Mouse (Mus musculus): ENCODE results near the gene Rbms2. TPM values are rescaled to one million over a fixed set of nuclear protein-coding genes. Genes with fewer than 3 reads are reported as not detected.
A peak's percentile ranks its signal among the peaks of the same experiment; 100 is the strongest.

Rbms2 gene
- polyA plus RNA-seq, 1 experiment: 137 TPM

DNA sequence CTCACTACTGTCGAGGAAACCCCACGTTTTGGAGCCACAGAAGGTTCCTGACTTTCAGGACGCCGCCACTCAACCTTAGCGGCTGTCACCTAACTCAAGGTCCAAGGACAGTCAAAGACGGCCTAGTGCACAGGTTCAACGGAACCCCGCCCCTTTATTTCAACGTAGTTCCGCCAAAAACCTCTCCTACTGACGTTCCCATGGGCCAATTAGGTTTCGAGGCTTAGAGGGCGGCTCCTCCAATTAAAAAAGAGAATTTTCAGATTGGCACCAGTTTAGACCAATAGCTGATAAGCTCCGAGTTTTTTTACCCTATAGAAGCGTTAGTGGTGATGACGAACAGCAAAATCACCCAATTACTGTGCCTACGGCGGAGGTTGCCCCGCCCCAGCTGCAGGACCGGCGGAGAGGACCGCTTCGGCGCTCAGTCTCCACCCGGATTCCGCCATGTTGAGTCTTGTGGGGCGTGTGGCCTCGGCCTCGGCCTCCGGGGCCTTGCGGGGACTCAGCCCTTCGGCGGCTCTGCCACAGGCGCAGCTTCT, 97.1 kb downstream of the Rbms2 start, which contains the start of gene Atp5b:
TSS of gene Atp5b (plus strand) at position 394 of the 542 bp plus-strand sequence.
- no peak for TF ChIP-seq CTCF (IDR thresholded peaks at IDR 0.05; ENCODE audit: low read depth, low read length)
- peak; percentile 79 for TF ChIP-seq POLR2A (IDR thresholded peaks at IDR 0.05; ENCODE audit: insufficient read depth, low read length)
- TF ChIP-seq EP300 (IDR thresholded peaks at IDR 0.05; ENCODE audit: insufficient read depth, low read depth, low read length): no peak
- Histone ChIP-seq H3K4me3 (ENCODE audit: low read depth, low read length) (peak within 1 kb of the TSS; percentile 99), H3K27me3 (ENCODE audit: control insufficient read depth, insufficient read depth, low read length, poor library complexity, severe bottlenecking) (no peaks in the 10 kb centered on the region), H3K9ac (ENCODE audit: low read depth, poor library complexity, severe bottlenecking) (peak within 1 kb of the TSS; percentile 87), H3K4me1 (ENCODE audit: control insufficient read depth, insufficient read depth, low read length) (no peaks in the 10 kb centered on the region), H3K9me3 (replicated peaks; ENCODE audit: control insufficient read depth, insufficient read depth, low read length, poor library complexity, severe bottlenecking) (no peaks in the 10 kb centered on the region), H3K36me3 (ENCODE audit: control insufficient read depth, insufficient read depth, low read length, poor library complexity, severe bottlenecking) (peaks cover 42% of the 10 kb centered on the region), H3K27ac (ENCODE audit: insufficient read depth, low read length) (peak within 1 kb of the TSS; percentile 9; the same call in 1 of the 2 replicates)

DNA sequence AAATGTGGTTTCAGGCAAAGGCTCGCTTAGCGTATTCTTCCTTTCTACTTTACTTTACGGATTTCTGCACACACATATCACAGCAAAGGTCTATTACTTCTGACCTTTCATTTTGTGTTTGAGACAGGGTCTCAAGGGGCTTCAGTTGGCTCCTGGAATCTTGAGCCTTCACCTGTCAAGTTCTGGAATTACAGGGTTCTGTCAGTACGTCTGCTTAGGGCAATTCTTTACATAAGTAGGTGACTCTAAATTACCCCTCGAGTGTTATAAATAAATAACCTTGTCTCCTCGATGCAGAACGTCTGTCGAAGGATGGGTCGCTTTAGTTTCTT, 97.7 kb downstream of the Rbms2 start:
- H3K27ac ChIP-seq (ENCODE audit: insufficient read depth, low read length): no peak overlapping the region

DNA sequence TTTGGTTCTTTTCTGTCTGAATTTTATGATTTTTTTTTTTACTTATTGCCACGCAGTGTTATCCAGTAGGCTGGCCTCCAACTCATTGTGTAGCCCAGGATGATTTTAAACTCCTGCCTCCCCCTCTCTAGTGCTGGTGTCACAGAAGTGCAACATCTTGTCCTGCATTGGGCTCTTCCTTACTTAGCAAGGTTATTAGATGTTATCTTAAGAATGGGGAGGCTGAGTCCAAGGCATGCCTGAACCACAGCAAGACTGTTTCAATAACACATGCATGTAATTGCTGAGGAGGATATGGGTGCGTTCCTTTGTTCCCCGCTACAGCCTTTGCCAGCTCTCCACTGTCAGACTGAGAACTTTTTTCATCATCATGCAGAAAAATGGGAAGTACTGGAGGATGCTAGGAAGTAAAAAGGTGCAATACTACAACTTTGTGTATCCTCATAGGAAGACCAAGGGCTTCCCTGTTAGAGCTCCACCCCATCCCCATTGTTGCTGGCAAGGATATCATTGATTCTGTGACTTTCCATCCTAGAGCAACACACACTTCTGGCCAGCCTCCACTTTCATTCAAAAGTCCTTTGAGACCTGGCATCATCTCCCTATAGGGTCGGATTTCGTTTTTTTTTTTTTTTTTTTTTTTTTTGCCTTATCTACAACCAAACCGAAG, 98.2 kb downstream of the Rbms2 start:
- H3K4me3 ChIP-seq (ENCODE audit: low read depth, low read length): no peak overlapping the region
- H3K4me1 ChIP-seq (ENCODE audit: control insufficient read depth, insufficient read depth, low read length): no peaks in the 10 kb centered on the region
- no peak overlapping the region for H3K27ac ChIP-seq (ENCODE audit: insufficient read depth, low read length)
- H3K36me3 ChIP-seq (ENCODE audit: control insufficient read depth, insufficient read depth, low read length, poor library complexity, severe bottlenecking): peaks cover 37% of the 10 kb centered on the region
- H3K27me3 ChIP-seq (ENCODE audit: control insufficient read depth, insufficient read depth, low read length, poor library complexity, severe bottlenecking): no peaks in the 10 kb centered on the region
- peak overlapping the region; percentile 55; the same call in 1 of the 2 replicates for H3K9ac ChIP-seq (ENCODE audit: low read depth, poor library complexity, severe bottlenecking)
- TF ChIP-seq EP300 (IDR thresholded peaks at IDR 0.05; ENCODE audit: insufficient read depth, low read depth, low read length) (no peak), POLR2A (IDR thresholded peaks at IDR 0.05; ENCODE audit: insufficient read depth, low read length) (no peak), CTCF (IDR thresholded peaks at IDR 0.05; ENCODE audit: low read depth, low read length) (no peak)
- no peaks in the 10 kb centered on the region for H3K9me3 ChIP-seq (replicated peaks; ENCODE audit: control insufficient read depth, insufficient read depth, low read length, poor library complexity, severe bottlenecking)

More for the DNA sequence above, 97.7 kb downstream of the Rbms2 start:
- no peak for TF ChIP-seq EP300 (IDR thresholded peaks at IDR 0.05; ENCODE audit: insufficient read depth, low read depth, low read length)
- TF ChIP-seq POLR2A (IDR thresholded peaks at IDR 0.05; ENCODE audit: insufficient read depth, low read length): no peak
- TF ChIP-seq CTCF (IDR thresholded peaks at IDR 0.05; ENCODE audit: low read depth, low read length): no peak
- Histone ChIP-seq H3K4me1 (ENCODE audit: control insufficient read depth, insufficient read depth, low read length) (no peaks in the 10 kb centered on the region), H3K9ac (ENCODE audit: low read depth, poor library complexity, severe bottlenecking) (peak overlapping the region; percentile 55; the same call in 1 of the 2 replicates), H3K36me3 (ENCODE audit: control insufficient read depth, insufficient read depth, low read length, poor library complexity, severe bottlenecking) (peaks cover 37% of the 10 kb centered on the region), H3K9me3 (replicated peaks; ENCODE audit: control insufficient read depth, insufficient read depth, low read length, poor library complexity, severe bottlenecking) (no peaks in the 10 kb centered on the region), H3K4me3 (ENCODE audit: low read depth, low read length) (peak overlapping the region; percentile 68), H3K27me3 (ENCODE audit: control insufficient read depth, insufficient read depth, low read length, poor library complexity, severe bottlenecking) (no peaks in the 10 kb centered on the region)

Other genes starting within 250 kb of the Rbms2 start
- not detected in 2 replicates for gene Hsd17b6, start 172.7 kb downstream of the Rbms2 start, polyA plus RNA-seq (2011; ENCODE audit: insufficient read depth, insufficient read length, low read depth, missing spikeins)
- 69.7 and 78.2 TPM in 2 replicates for gene Prim1, start 165.1 kb downstream of the Rbms2 start, polyA plus RNA-seq (2011; ENCODE audit: insufficient read depth, insufficient read length, low read depth, missing spikeins)
- 1,269 and 1,335 TPM in 2 replicates for gene Naca, start 144.7 kb downstream of the Rbms2 start, polyA plus RNA-seq (2011; ENCODE audit: insufficient read depth, insufficient read length, low read depth, missing spikeins)
- gene Ptges3, start 121.3 kb downstream of the Rbms2 start, polyA plus RNA-seq (2011; ENCODE audit: insufficient read depth, insufficient read length, low read depth, missing spikeins): 759 and 788 TPM in 2 replicates
- 1,323 and 1,329 TPM in 2 replicates for gene Atp5b, start 97.0 kb downstream of the Rbms2 start, polyA plus RNA-seq (2011; ENCODE audit: insufficient read depth, insufficient read length, low read depth, missing spikeins)
- gene Baz2a, start 88.7 kb downstream of the Rbms2 start, polyA plus RNA-seq (2011; ENCODE audit: insufficient read depth, insufficient read length, low read depth, missing spikeins): 166 and 170 TPM in 2 replicates
- 24.3 and 30.9 TPM in 2 replicates for gene Gls2, start 14.2 kb upstream of the Rbms2 start, polyA plus RNA-seq (2011; ENCODE audit: insufficient read depth, insufficient read length, low read depth, missing spikeins)
- gene Spryd4, start 31.5 kb upstream of the Rbms2 start, polyA plus RNA-seq (2011; ENCODE audit: insufficient read depth, insufficient read length, low read depth, missing spikeins): 21.8 and 21.9 TPM in 2 replicates
- gene Mip, start 45.5 kb upstream of the Rbms2 start, polyA plus RNA-seq (2011; ENCODE audit: insufficient read depth, insufficient read length, low read depth, missing spikeins): 0.37 and 0.62 TPM in 2 replicates
- 57.7 and 64.1 TPM in 2 replicates for gene Timeless, start 51.8 kb upstream of the Rbms2 start, polyA plus RNA-seq (2011; ENCODE audit: insufficient read depth, insufficient read length, low read depth, missing spikeins)
- 0.43 TPM in 1 of 2 replicates, not detected in the other for gene Apon, start 73.8 kb upstream of the Rbms2 start, polyA plus RNA-seq (2011; ENCODE audit: insufficient read depth, insufficient read length, low read depth, missing spikeins)
- gene Apof, start 88.4 kb upstream of the Rbms2 start, polyA plus RNA-seq (2011; ENCODE audit: insufficient read depth, insufficient read length, low read depth, missing spikeins): not detected in 2 replicates
- 29.7 and 35.9 TPM in 2 replicates for gene Stat2, start 90.3 kb upstream of the Rbms2 start, polyA plus RNA-seq (2011; ENCODE audit: insufficient read depth, insufficient read length, low read depth, missing spikeins)
- gene Il23a, start 118.5 kb upstream of the Rbms2 start, polyA plus RNA-seq (2011; ENCODE audit: insufficient read depth, insufficient read length, low read depth, missing spikeins): 4.7 and 5.7 TPM in 2 replicates
- 40.5 and 40.8 TPM in 2 replicates for gene Pan2, start 123.0 kb upstream of the Rbms2 start, polyA plus RNA-seq (2011; ENCODE audit: insufficient read depth, insufficient read length, low read depth, missing spikeins)
- gene Cnpy2, start 142.2 kb upstream of the Rbms2 start, polyA plus RNA-seq (2011; ENCODE audit: insufficient read depth, insufficient read length, low read depth, missing spikeins): 62.9 and 68.4 TPM in 2 replicates
- gene Cs, start 157.4 kb upstream of the Rbms2 start, polyA plus RNA-seq (2011; ENCODE audit: insufficient read depth, insufficient read length, low read depth, missing spikeins): 197 and 202 TPM in 2 replicates
- gene Coq10a, start 188.7 kb upstream of the Rbms2 start, polyA plus RNA-seq (2011; ENCODE audit: insufficient read depth, insufficient read length, low read depth, missing spikeins): 18.7 and 20.2 TPM in 2 replicates
- gene Ankrd52, start 196.8 kb upstream of the Rbms2 start, polyA plus RNA-seq (2011; ENCODE audit: insufficient read depth, insufficient read length, low read depth, missing spikeins): 28.8 and 29.0 TPM in 2 replicates
- gene Slc39a5, start 220.9 kb upstream of the Rbms2 start, polyA plus RNA-seq (2011; ENCODE audit: insufficient read depth, insufficient read length, low read depth, missing spikeins): 0.31 TPM in 1 of 2 replicates, not detected in the other
- 79.3 and 82.9 TPM in 2 replicates for gene Nabp2, start 231.2 kb upstream of the Rbms2 start, polyA plus RNA-seq (2011; ENCODE audit: insufficient read depth, insufficient read length, low read depth, missing spikeins)
- gene Rnf41, start 231.4 kb upstream of the Rbms2 start, polyA plus RNA-seq (2011; ENCODE audit: insufficient read depth, insufficient read length, low read depth, missing spikeins): 33.3 and 37.4 TPM in 2 replicates